Mouse (Mus musculus): ENCODE measurements around the gene Krt2. TPM values are rescaled to one million over a fixed set of nuclear protein-coding genes. Genes with fewer than 3 reads are reported as not detected.

Krt2 gene
- polyA plus RNA-seq, 1 experiment from 2014 or later = not detected

DNA sequence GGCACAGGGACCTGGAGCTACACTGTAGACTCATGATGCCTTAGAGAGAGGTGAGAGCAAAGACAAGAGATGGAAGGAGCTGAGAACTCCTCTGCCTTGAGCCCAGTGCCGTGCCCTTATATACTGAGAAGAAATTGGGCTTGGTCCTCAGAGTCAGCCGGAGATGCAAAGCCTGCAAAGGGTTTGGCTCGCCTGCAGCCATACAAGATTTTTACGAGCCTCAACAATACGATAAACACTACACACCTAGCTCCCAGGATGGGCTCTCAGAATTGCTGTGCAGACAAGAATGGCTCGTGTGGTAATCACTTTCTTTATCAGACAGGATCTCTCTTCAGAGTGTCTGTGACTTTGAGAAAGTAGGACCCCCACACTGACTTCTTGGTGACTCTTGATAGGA is 32.7 kb upstream of the Krt2 start, which contains the start of gene Krt1:
Gene Krt1, minus strand, starts transcription at position 101 of the 400 bp plus-strand sequence.
- H3K4me2 ChIP-seq (ENCODE audit: low read depth, low read length) = no peak within 1 kb of the TSS
- H3K4me1 ChIP-seq (ENCODE audit: control insufficient read depth, insufficient read depth, low read length) = no peaks in the 10 kb centered on the region
- no peak within 1 kb of the TSS for H3K4me3 ChIP-seq (ENCODE audit: low read length)
- WGBS = 60% methylated on average over 6 of the region's 6 CpGs
- no peaks in the 10 kb centered on the region for H3K36me3 ChIP-seq (ENCODE audit: control insufficient read depth, insufficient read depth, low read length)
- no peaks in the 10 kb centered on the region for H3K9me3 ChIP-seq (ENCODE audit: control insufficient read depth, low read length)
- H3K27me3 ChIP-seq (replicated peaks; ENCODE audit: control insufficient read depth, insufficient read depth, low read length) = peaks cover 7% of the 10 kb centered on the region
- no peak for ATAC-seq
- H3K9ac ChIP-seq (ENCODE audit: low read depth, low read length) = no peak within 1 kb of the TSS
- no peak within 1 kb of the TSS for H3K27ac ChIP-seq (ENCODE audit: low read length)

DNA sequence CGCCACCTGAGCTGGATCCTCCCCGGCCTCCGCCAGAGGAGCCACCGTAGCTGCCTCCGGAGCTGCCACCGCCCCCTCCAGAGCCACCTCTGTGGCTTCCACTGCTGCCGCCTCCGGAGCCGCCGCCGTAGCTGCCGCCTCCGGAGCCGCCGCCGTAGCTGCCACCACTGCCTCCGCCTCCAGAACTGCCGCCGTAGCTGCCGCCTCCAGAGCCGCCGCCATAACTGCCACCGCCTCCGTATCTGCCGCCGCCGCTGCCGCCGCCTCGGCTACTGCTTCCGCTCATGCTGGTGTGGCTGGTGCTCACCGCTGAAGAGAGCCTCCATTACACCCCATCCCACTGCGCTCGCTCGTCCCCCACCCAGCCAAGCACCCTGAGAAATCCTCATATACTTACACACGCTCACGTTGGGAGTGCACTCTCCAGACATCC is 28.0 kb upstream of the Krt2 start:
- WGBS = under 1% methylated on average over 37 of the region's 37 CpGs
- H3K4me2 ChIP-seq (ENCODE audit: low read depth, low read length) = peak overlapping the region; percentile 92
- H3K27ac ChIP-seq (ENCODE audit: low read length) = no peak overlapping the region
- H3K4me3 ChIP-seq (ENCODE audit: low read length) = peak overlapping the region; percentile 55
- H3K9me3 ChIP-seq (ENCODE audit: control insufficient read depth, low read length) = no peaks in the 10 kb centered on the region
- ATAC-seq = peak; percentile 66
- H3K4me1 ChIP-seq (ENCODE audit: control insufficient read depth, insufficient read depth, low read length) = no peaks in the 10 kb centered on the region
- no peaks in the 10 kb centered on the region for H3K36me3 ChIP-seq (ENCODE audit: control insufficient read depth, insufficient read depth, low read length)
- no peaks in the 10 kb centered on the region; the same call in 1 of the 2 replicates for H3K27me3 ChIP-seq (replicated peaks; ENCODE audit: control insufficient read depth, insufficient read depth, low read length)
- H3K9ac ChIP-seq (ENCODE audit: low read depth, low read length) = peak overlapping the region; percentile 74

DNA sequence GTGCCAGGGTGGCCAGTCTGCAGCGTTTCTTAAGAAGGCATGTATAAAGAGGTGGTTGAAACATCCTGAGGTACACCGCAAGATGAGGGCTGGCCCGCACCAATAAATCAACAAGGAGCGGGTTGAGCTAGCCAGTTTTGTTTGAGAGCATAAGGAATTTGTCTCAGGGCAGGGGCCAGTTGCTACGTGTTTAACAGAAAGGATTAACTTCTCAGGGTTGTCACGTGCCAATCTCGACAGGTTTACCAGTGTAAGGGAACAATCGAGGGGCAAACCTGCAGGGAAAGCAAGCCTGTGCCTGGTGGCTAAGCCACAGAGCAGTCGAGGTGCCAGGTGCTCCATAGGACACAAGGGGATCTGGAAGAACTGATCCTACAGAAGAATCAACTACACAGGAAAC is 25.2 kb upstream of the Krt2 start:
- H3K9ac ChIP-seq (ENCODE audit: low read depth, low read length) = no peak overlapping the region
- no peaks in the 10 kb centered on the region for H3K27me3 ChIP-seq (replicated peaks; ENCODE audit: control insufficient read depth, insufficient read depth, low read length)
- no peaks in the 10 kb centered on the region for H3K36me3 ChIP-seq (ENCODE audit: control insufficient read depth, insufficient read depth, low read length)
- WGBS = 50% methylated on average over 9 of the region's 9 CpGs
- no peak for ATAC-seq
- no peak overlapping the region for H3K4me3 ChIP-seq (ENCODE audit: low read length)
- no peaks in the 10 kb centered on the region for H3K4me1 ChIP-seq (ENCODE audit: control insufficient read depth, insufficient read depth, low read length)
- H3K4me2 ChIP-seq (ENCODE audit: low read depth, low read length) = no peak overlapping the region
- no peak overlapping the region for H3K27ac ChIP-seq (ENCODE audit: low read length)
- H3K9me3 ChIP-seq (ENCODE audit: control insufficient read depth, low read length) = no peaks in the 10 kb centered on the region

DNA sequence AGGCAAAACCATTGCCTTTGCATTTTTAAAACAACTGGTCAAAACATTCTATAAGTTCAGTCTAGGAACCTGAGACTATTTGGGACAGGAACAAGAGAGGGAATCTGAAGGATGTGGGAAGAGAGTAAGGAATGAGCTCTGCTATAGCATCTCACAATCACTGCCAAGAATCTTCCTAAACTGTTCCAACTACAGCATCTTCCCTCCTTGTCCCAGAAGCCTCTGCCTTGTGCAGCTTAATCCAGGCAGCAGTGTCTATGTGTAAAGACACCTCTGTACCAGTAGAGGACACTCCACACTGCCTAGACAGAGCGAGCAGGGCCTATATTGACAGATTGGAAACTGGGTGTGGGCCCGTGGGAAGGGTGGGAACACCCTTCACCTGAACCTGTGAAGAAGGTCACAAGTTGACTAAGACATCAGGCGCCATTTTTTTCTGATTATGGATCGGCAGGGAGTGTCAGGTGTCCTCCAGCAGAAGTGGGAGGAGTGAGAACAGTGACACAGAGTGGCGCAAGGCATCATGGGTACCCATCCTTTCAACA is 16.9 kb upstream of the Krt2 start:
- H3K9ac ChIP-seq (ENCODE audit: low read depth, low read length) = no peak overlapping the region
- no peak overlapping the region for H3K27ac ChIP-seq (ENCODE audit: low read length)
- no peaks in the 10 kb centered on the region for H3K27me3 ChIP-seq (replicated peaks; ENCODE audit: control insufficient read depth, insufficient read depth, low read length)
- no peak overlapping the region for H3K4me3 ChIP-seq (ENCODE audit: low read length)
- 61% methylated on average over 5 of the region's 5 CpGs for WGBS
- no peaks in the 10 kb centered on the region for H3K9me3 ChIP-seq (ENCODE audit: control insufficient read depth, low read length)
- no peaks in the 10 kb centered on the region for H3K36me3 ChIP-seq (ENCODE audit: control insufficient read depth, insufficient read depth, low read length)
- H3K4me1 ChIP-seq (ENCODE audit: control insufficient read depth, insufficient read depth, low read length) = no peaks in the 10 kb centered on the region
- no peak overlapping the region for H3K4me2 ChIP-seq (ENCODE audit: low read depth, low read length)
- ATAC-seq = no peak

DNA sequence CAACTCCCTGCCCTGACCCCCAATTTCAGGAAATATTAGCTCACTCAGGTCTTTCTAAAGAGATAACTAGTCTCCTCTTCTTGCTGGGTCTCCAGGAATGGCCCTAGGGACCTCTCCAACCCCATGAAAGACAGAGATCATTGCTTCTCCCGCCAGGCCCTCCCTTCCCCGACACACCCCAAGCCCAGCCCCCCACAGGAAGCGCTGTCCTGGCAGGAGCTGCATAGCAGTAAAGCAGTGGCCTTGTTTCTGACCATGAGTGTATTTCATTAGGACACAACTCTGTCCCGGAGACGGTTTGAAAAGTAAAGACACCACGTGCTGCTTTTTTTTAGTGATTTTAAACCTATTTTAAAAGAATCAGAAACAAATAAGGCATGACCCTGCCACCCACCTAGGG is 15.2 kb upstream of the Krt2 start:
- Histone ChIP-seq H3K4me3 (ENCODE audit: low read length) (no peak overlapping the region), H3K9me3 (ENCODE audit: control insufficient read depth, low read length) (no peaks in the 10 kb centered on the region), H3K27me3 (replicated peaks; ENCODE audit: control insufficient read depth, insufficient read depth, low read length) (no peaks in the 10 kb centered on the region), H3K27ac (ENCODE audit: low read length) (no peak overlapping the region), H3K4me2 (ENCODE audit: low read depth, low read length) (no peak overlapping the region), H3K9ac (ENCODE audit: low read depth, low read length) (no peak overlapping the region), H3K4me1 (ENCODE audit: control insufficient read depth, insufficient read depth, low read length) (no peaks in the 10 kb centered on the region), H3K36me3 (ENCODE audit: control insufficient read depth, insufficient read depth, low read length) (no peaks in the 10 kb centered on the region)
- ATAC-seq = no peak
- 34% methylated on average over 6 of the region's 6 CpGs for WGBS

DNA sequence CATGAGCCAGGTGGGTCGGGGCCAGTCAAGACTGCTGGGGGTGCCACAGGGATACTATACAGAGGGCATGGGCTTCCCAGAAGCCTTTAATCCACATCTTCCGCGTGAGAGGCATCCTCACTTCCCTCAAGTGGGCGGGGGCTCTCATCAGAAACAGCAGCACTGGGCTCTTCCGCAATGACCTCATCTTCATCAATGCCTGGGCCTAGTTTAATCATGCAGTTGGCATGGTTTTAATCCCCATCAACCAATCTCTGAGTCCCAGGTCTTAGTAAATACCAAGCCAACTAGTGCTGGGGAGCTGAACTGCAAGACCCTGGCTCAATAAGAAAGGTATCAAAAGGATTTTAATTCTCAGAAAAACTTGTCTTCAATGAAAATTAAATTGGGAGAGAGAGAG is 11.5 kb upstream of the Krt2 start:
- H3K9me3 ChIP-seq (ENCODE audit: control insufficient read depth, low read length) = no peaks in the 10 kb centered on the region
- no peaks in the 10 kb centered on the region for H3K27me3 ChIP-seq (replicated peaks; ENCODE audit: control insufficient read depth, insufficient read depth, low read length)
- H3K4me2 ChIP-seq (ENCODE audit: low read depth, low read length) = no peak overlapping the region
- H3K4me1 ChIP-seq (ENCODE audit: control insufficient read depth, insufficient read depth, low read length) = no peaks in the 10 kb centered on the region
- no peak for ATAC-seq
- no peaks in the 10 kb centered on the region for H3K36me3 ChIP-seq (ENCODE audit: control insufficient read depth, insufficient read depth, low read length)
- 70% methylated on average over 5 of the region's 5 CpGs for WGBS
- no peak overlapping the region for H3K4me3 ChIP-seq (ENCODE audit: low read length)
- H3K27ac ChIP-seq (ENCODE audit: low read length) = no peak overlapping the region
- H3K9ac ChIP-seq (ENCODE audit: low read depth, low read length) = no peak overlapping the region

DNA sequence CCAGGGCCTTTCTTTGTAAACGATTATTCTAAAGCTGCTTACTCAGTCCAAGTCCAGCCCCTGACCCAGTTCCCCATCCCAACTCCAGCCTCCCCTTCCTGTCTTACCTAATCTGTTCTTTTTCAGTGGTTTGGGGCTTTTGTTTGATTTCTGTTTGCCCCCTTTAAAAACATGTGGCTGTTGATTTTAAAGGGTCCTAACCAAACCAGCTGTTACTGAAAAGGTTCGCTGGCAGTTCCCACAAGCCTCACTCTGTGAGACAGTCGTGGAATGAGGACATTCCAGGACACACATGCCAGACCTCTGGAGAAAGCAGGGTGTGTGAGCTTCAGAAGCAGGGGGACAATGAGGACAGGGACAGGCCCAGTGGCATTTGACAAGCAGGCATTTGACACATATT is 3.8 kb upstream of the Krt2 start:
- no peaks in the 10 kb centered on the region for H3K9me3 ChIP-seq (ENCODE audit: control insufficient read depth, low read length)
- WGBS = 23% methylated on average over 3 of the region's 3 CpGs
- ATAC-seq = no peak

DNA sequence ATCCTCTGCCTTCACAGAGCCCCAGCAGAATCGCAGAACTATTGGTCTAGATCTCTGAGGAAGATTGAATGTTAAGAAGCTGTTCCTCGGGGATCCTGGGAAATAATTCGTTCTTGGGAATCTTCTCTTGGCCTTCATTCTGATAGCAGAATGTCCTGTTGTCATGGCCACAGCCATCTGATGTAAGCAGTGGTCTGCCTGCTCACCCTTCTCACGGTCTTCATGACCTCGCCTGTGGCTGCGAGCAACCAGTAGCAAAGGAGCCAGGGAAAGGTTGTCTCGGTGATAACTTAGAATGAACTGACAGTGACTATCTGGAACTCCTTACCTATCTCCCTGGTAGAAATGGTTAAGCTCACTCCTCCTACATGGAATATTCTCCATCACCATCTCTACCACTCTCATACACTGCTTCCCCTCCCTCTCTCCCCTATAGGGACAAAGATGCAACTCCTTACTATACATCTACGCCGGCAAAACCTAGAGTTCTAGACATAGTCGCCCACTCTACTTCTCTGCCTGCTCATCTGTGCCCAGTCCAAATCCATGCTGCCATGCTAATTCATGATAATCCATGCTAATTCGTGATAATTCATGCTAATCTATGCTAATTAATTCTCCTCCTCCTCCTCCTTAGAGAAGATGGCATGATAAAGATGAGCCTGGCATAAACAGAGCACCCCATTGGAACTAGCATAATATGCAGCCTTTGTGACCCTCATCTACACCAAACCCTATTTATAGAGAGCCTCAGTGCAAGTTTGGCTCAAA is 14.7 kb downstream of the Krt2 start:
- no peak for ATAC-seq
- Histone ChIP-seq H3K9me3 (ENCODE audit: control insufficient read depth, low read length) (no peaks in the 10 kb centered on the region), H3K4me2 (ENCODE audit: low read depth, low read length) (no peak overlapping the region), H3K9ac (ENCODE audit: low read depth, low read length) (no peak overlapping the region), H3K36me3 (ENCODE audit: control insufficient read depth, insufficient read depth, low read length) (no peaks in the 10 kb centered on the region), H3K4me3 (ENCODE audit: low read length) (no peak overlapping the region), H3K4me1 (ENCODE audit: control insufficient read depth, insufficient read depth, low read length) (no peaks in the 10 kb centered on the region), H3K27me3 (replicated peaks; ENCODE audit: control insufficient read depth, insufficient read depth, low read length) (no peaks in the 10 kb centered on the region), H3K27ac (ENCODE audit: low read length) (no peak overlapping the region)
- WGBS = 76% methylated on average over 11 of the region's 11 CpGs

More for the DNA sequence above, 3.8 kb upstream of the Krt2 start:
- H3K4me2 ChIP-seq (ENCODE audit: low read depth, low read length) = no peak overlapping the region
- no peak overlapping the region for H3K4me3 ChIP-seq (ENCODE audit: low read length)
- no peaks in the 10 kb centered on the region for H3K36me3 ChIP-seq (ENCODE audit: control insufficient read depth, insufficient read depth, low read length)
- 0 out of 2 replicates have a peak, but pooled peaks cover 5% of the 10 kb centered on the region for H3K27me3 ChIP-seq (replicated peaks; ENCODE audit: control insufficient read depth, insufficient read depth, low read length)
- H3K4me1 ChIP-seq (ENCODE audit: control insufficient read depth, insufficient read depth, low read length) = no peaks in the 10 kb centered on the region
- H3K27ac ChIP-seq (ENCODE audit: low read length) = no peak overlapping the region
- H3K9ac ChIP-seq (ENCODE audit: low read depth, low read length) = no peak overlapping the region

DNA sequence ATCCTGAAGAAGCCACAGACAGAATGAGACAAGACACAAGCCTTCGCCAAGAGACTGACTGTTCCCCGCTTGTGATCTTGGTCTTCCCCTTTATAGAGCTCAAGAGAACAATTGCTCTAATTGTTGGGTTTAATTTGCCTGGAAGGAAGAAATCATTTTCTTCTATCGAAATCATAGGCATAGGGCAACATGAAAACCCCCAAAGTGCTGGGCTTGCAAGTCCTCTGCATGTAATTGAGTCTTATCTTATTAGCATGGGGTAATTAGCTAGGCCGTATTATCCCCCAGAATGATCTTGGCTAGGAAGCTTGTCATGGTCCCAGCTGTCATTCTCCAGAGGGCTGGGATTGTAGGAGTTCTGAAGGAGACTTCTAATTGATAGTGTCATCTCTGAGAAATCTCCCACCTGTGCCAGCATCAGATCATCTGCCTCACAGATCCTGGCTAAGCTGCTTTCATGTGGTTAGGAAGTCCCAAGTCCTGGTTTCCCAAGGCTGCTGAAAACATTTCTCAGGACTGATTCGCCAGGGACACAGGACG is 15.6 kb downstream of the Krt2 start, which contains the start of gene Krt73:
Gene Krt73, minus strand, starts transcription at position 51 of the 540 bp plus-strand sequence.
- Histone ChIP-seq H3K27ac (ENCODE audit: low read length) (no peak within 1 kb of the TSS), H3K36me3 (ENCODE audit: control insufficient read depth, insufficient read depth, low read length) (no peaks in the 10 kb centered on the region), H3K4me1 (ENCODE audit: control insufficient read depth, insufficient read depth, low read length) (no peaks in the 10 kb centered on the region), H3K9ac (ENCODE audit: low read depth, low read length) (no peak within 1 kb of the TSS), H3K4me2 (ENCODE audit: low read depth, low read length) (no peak within 1 kb of the TSS), H3K27me3 (replicated peaks; ENCODE audit: control insufficient read depth, insufficient read depth, low read length) (no peaks in the 10 kb centered on the region), H3K4me3 (ENCODE audit: low read length) (no peak within 1 kb of the TSS), H3K9me3 (ENCODE audit: control insufficient read depth, low read length) (no peaks in the 10 kb centered on the region)
- no peak for ATAC-seq
- 78% methylated on average over 6 of the region's 6 CpGs for WGBS
